Mouse (Mus musculus) activated CD4-positive, CD25-positive, alpha-beta regulatory T cell (primary cell): Measurements from ENCODE around the gene Dap3. TPM values are rescaled to one million over a fixed set of nuclear protein-coding genes. Genes with fewer than 3 reads are reported as not detected.

Source experiments
- polyA plus RNA-seq, 2 experiments: library from polyadenylated mRNA; unstranded; fragments of 100-300 nt; shearing (Covaris generic); gene quantifications; one replicate each; pipeline ENCODE4 v1.2.1; 2017

The Dap3 gene
- polyA plus RNA-seq: 100 to 1,000 TPM; 170 to 191 TPM

DNA sequence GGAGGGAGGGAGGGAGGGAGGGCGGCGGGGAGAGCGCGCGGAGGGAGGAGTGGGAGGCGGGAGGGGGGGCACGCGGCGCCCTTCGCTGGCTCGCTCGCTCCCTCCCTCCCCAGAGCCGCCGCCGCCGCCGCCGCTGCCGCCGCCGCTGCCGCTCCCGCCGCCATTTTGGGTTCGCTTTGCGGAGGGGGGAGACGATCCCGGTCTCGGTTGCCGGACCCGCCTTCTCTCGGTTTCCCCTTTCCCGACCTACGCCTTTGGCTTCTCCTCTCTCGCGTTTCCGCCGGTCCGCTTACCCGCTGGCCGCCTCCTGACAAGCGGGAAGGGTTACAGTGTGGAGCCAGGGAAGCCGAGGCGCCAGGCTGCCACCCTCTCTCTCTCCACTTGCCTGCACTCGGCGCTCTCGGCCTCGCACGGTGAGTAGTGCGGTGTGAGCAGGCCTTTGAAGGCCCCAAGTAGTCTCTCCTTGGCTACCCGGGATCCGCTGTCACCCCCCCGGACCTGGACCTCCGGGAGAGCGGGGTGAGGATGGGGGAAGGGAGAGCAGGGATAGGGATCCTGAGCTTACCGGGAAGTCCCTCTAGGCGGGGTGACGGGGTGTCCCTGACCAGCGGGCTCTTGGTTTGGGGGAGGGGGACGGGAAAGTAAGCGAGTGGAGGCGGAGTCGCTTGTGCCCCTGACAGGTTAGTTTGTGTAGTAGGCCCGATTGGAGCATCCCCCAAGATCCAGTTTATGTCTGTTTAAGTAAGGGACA is at the start of gene Dap3, which contains the start of gene Ash1l:
Gene Dap3, minus strand, starts transcription at position 606 of the 751 bp plus-strand sequence.
Gene Ash1l, plus strand, starts transcription at position 47 of the 751 bp plus-strand sequence.

DNA sequence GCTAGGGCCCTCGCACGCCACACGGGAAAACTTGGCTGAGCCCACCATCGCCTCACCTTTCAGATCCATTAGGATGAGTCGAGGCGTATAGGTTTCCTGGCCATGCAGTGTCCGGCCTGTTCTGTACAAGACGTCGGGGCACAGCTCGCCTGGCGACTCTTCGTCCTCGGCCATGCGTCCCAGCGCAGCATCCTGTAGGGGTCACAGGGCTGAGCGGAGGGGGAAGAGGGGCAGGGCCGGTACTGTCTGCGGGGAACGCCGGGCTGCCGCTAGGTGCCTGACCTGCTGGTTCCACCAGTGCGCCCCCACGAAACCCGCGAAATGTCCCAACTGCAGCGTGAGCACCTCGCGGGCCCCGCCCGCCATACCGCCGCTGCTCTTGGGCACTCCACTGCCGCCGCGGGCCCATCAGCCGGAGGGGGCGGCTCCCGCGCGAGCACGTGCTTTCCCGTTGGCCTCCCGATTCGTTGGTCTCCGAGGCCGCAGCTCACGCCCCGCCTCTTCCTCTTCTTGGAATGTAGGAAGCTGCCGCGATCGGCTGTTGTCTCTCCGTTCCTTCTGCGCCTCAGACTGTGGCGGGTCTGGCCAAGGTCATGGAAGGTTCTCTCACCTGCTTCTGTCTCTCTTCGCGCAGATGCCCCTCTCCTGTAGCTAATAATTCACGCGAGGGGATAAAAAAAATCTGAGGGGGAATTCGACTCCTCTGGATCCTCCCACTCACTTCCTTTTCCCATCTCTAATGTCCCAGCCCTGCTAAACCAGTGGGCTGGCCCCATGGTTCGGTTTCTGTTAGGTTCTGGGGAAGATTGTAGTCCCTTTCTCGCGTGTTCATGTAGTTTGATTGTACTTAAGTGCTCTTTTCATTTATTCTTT is 37.2 kb downstream of the Dap3 start, which contains the start of gene Msto1:
Gene Msto1, minus strand, starts transcription at position 489 of the 873 bp plus-strand sequence.

Other genes with a start within 250 kb of the Dap3 start
- gene Rit1, start 234.3 kb downstream of the Dap3 start, polyA plus RNA-seq: 10 to 100 TPM; 53.6 to 55.8 TPM
- 10 to 100 TPM; 51.5 to 92.1 TPM for gene Syt11, start 176.0 kb downstream of the Dap3 start, polyA plus RNA-seq
- 10 to 100 TPM; 13.7 to 30.0 TPM for gene Gon4l, start 116.0 kb downstream of the Dap3 start, polyA plus RNA-seq
- gene Msto1, start 37.2 kb downstream of the Dap3 start, polyA plus RNA-seq: 10 to 100 TPM; 30.8 to 45.9 TPM
- gene Ash1l, start 559 bp downstream of the Dap3 start, polyA plus RNA-seq: 10 to 100 TPM; 25.4 to 26.9 TPM
- gene Rusc1, start 142.1 kb upstream of the Dap3 start, polyA plus RNA-seq: 10 to 100 TPM; 35.1 to 42.7 TPM
- not detected for gene Gm43738, start 149.9 kb upstream of the Dap3 start, polyA plus RNA-seq
- 10 to 100 TPM; 61.8 to 62.2 TPM for gene Fdps, start 150.8 kb upstream of the Dap3 start, polyA plus RNA-seq
- not detected for gene Pklr, start 185.0 kb upstream of the Dap3 start, polyA plus RNA-seq
- 1 to 10 TPM in 1 of 2 experiments, under 1 TPM in 1; 0.21 to 1.6 TPM for gene Hcn3, start 209.0 kb upstream of the Dap3 start, polyA plus RNA-seq
- 10 to 100 TPM; 88.4 to 94.5 TPM for gene Clk2, start 213.6 kb upstream of the Dap3 start, polyA plus RNA-seq
- 100 to 1,000 TPM; 255 to 261 TPM for gene Scamp3, start 226.3 kb upstream of the Dap3 start, polyA plus RNA-seq
- gene Fam189b, start 232.0 kb upstream of the Dap3 start, polyA plus RNA-seq: 100 to 1,000 TPM; 134 to 154 TPM